Mouse (Mus musculus) kidney, adult 2 months (tissue): ENCODE results near the gene C2cd4d.

Experiments used
- CTCF ChIP-seq: fragments of 200-500 bp; conservative IDR thresholded peaks from 2 replicates; pipeline ENCODE4 v1.5.1; 2011; ENCODE audit warnings: low read depth, mild to moderate bottlenecking, control low read depth, low read length, moderate library complexity, mixed read lengths; ENCODE audit not compliant: insufficient read depth, insufficient read length
- POLR2A ChIP-seq: fragments of 200-500 bp; IDR thresholded peaks from one replicate; pipeline ENCODE4 v1.6.1; 2011; ENCODE audit warnings: low read depth, low read length, control low read depth

GRCm38 (mm10) chr3:94375146-94375545 is 12.9 kb downstream of the C2cd4d start:
- TF ChIP-seq CTCF (no peak), POLR2A (no peak)
